Mouse (Mus musculus) ES-Bruce4 (cell line): ENCODE results near the gene Neb. TPM values are rescaled to one million over a fixed set of nuclear protein-coding genes. Genes with fewer than 3 reads are reported as not detected.

Source experiments
- H3K27ac ChIP-seq: 2 replicates; pipeline ENCODE4 v1.5.1; 2012; ENCODE audit warnings: low read length, inconsistent platforms; ENCODE audit not compliant: insufficient read depth
- H3K27me3 ChIP-seq: 2 replicates; pipeline ENCODE4 v1.6.1; 2012; ENCODE audit warnings: mild to moderate bottlenecking, low read length, inconsistent platforms; ENCODE audit not compliant: control insufficient read depth, poor library complexity, insufficient read depth, severe bottlenecking
- H3K36me3 ChIP-seq: 2 replicates; pipeline ENCODE4 v1.6.1; 2012; ENCODE audit warnings: inconsistent platforms, mild to moderate bottlenecking, low read length, moderate library complexity; ENCODE audit not compliant: control insufficient read depth, poor library complexity, insufficient read depth, severe bottlenecking
- H3K4me1 ChIP-seq: one replicate; pipeline ENCODE4 v1.8.1; 2011; ENCODE audit warnings: low read length; ENCODE audit not compliant: control insufficient read depth, insufficient read depth
- H3K4me3 ChIP-seq: 2 replicates; pipeline ENCODE4 v1.5.1; 2011; ENCODE audit warnings: low read depth, mild to moderate bottlenecking, low read length
- H3K9ac ChIP-seq: 2 replicates; pipeline ENCODE4 v1.6.1; 2012; ENCODE audit warnings: low read depth, mild to moderate bottlenecking, inconsistent platforms; ENCODE audit not compliant: poor library complexity, severe bottlenecking
- H3K9me3 ChIP-seq: replicated peaks from 2 replicates; pipeline ENCODE4 v1.6.1; 2012; ENCODE audit warnings: mild to moderate bottlenecking, low read length, inconsistent platforms; ENCODE audit not compliant: control insufficient read depth, poor library complexity, insufficient read depth, severe bottlenecking
- CTCF ChIP-seq: IDR thresholded peaks from one replicate; pipeline ENCODE4 v1.8.1; 2011; ENCODE audit warnings: low read depth, low read length
- EP300 ChIP-seq: IDR thresholded peaks from 2 replicates; pipeline ENCODE4 v1.6.1; 2011; ENCODE audit warnings: low read depth, low read length; ENCODE audit not compliant: insufficient read depth
- POLR2A ChIP-seq: IDR thresholded peaks from one replicate; pipeline ENCODE4 v1.8.1; 2011; ENCODE audit warnings: low read length; ENCODE audit not compliant: insufficient read depth
- polyA plus RNA-seq: library from polyadenylated mRNA; stranded (reverse); fragments of >200 nt; gene quantifications from 2 replicates; pipeline ENCODE4 v1.2.4, GENCODE M21; 2011; ENCODE audit warnings: low read depth; ENCODE audit not compliant: missing spikeins, insufficient read depth, insufficient read length

Gene Neb
- polyA plus RNA-seq, 1 experiment = 1.5 TPM

- Histone ChIP-seq H3K27ac (no peak overlapping the region), H3K9ac (peak overlapping the region; percentile 95), H3K9me3 (no peaks in the 10 kb centered on the region), H3K4me1 (peaks cover 4% of the 10 kb centered on the region), H3K36me3 (no peaks in the 10 kb centered on the region), H3K27me3 (no peaks in the 10 kb centered on the region), H3K4me3 (peak overlapping the region; percentile 83)
- no peak for TF ChIP-seq POLR2A
- no peak for TF ChIP-seq CTCF
- TF ChIP-seq EP300 = no peak
These were observed 45.5 kb upstream of the Neb start for GRCm38 (mm10) chr2:52423611-52424247.

GRCm38 (mm10) chr2:52422871-52423610, 44.8 kb upstream of the Neb start:
- peaks cover 4% of the 10 kb centered on the region for H3K4me1 ChIP-seq
- H3K4me3 ChIP-seq = no peak overlapping the region
- peak overlapping the region; percentile 95 for H3K9ac ChIP-seq
- TF ChIP-seq POLR2A = no peak
- no peak for TF ChIP-seq CTCF
- no peak for TF ChIP-seq EP300
- no peaks in the 10 kb centered on the region for H3K9me3 ChIP-seq
- H3K36me3 ChIP-seq = no peaks in the 10 kb centered on the region
- no peak overlapping the region for H3K27ac ChIP-seq
- H3K27me3 ChIP-seq = no peaks in the 10 kb centered on the region

- Histone ChIP-seq H3K9ac (no peak overlapping the region), H3K4me1 (peaks cover 4% of the 10 kb centered on the region), H3K4me3 (no peak overlapping the region), H3K27ac (no peak overlapping the region), H3K36me3 (peaks cover 2% of the 10 kb centered on the region), H3K27me3 (no peaks in the 10 kb centered on the region), H3K9me3 (peaks cover 4% of the 10 kb centered on the region; the same call in 1 of the 2 replicates)
- TF ChIP-seq POLR2A (no peak), EP300 (no peak), CTCF (no peak)
These were observed 42.9 kb upstream of the Neb start for GRCm38 (mm10) chr2:52421197-52421596.

GRCm38 (mm10) chr2:52420001-52420710, 41.9 kb upstream of the Neb start:
- TF ChIP-seq CTCF (no peak), POLR2A (no peak), EP300 (no peak)
- no peak overlapping the region for H3K9ac ChIP-seq
- H3K27ac ChIP-seq = no peak overlapping the region
- peaks cover 12% of the 10 kb centered on the region for H3K9me3 ChIP-seq
- H3K4me3 ChIP-seq = no peak overlapping the region
- peaks cover 4% of the 10 kb centered on the region for H3K4me1 ChIP-seq
- peaks cover 10% of the 10 kb centered on the region for H3K36me3 ChIP-seq
- H3K27me3 ChIP-seq = no peaks in the 10 kb centered on the region

GRCm38 (mm10) chr2:52419295-52419694, 41.0 kb upstream of the Neb start:
- Histone ChIP-seq H3K4me1 (peaks cover 4% of the 10 kb centered on the region), H3K9me3 (peaks cover 12% of the 10 kb centered on the region), H3K36me3 (peaks cover 10% of the 10 kb centered on the region), H3K9ac (no peak overlapping the region), H3K27ac (no peak overlapping the region), H3K4me3 (no peak overlapping the region), H3K27me3 (no peaks in the 10 kb centered on the region)
- TF ChIP-seq EP300 = no peak
- TF ChIP-seq CTCF = no peak
- TF ChIP-seq POLR2A = no peak

- Histone ChIP-seq H3K36me3 (peaks cover 38% of the 10 kb centered on the region), H3K27ac (no peak overlapping the region), H3K4me3 (no peak overlapping the region), H3K4me1 (no peaks in the 10 kb centered on the region), H3K9me3 (peaks cover 37% of the 10 kb centered on the region), H3K27me3 (no peaks in the 10 kb centered on the region), H3K9ac (no peak overlapping the region)
- no peak for TF ChIP-seq EP300
- no peak for TF ChIP-seq CTCF
- TF ChIP-seq POLR2A = no peak
These were observed 34.3 kb upstream of the Neb start for GRCm38 (mm10) chr2:52412524-52413037.
